Mouse (Mus musculus) right cerebral cortex, postnatal 14 days (tissue): ENCODE measurements around the gene Tm4sf20.
A peak's percentile ranks its signal among the peaks of the same experiment; 100 is the strongest.

Experiments
- DNase-seq: peaks from one replicate; pipeline ENCODE4 v3.0.0; 2022

Tm4sf20 gene

DNA sequence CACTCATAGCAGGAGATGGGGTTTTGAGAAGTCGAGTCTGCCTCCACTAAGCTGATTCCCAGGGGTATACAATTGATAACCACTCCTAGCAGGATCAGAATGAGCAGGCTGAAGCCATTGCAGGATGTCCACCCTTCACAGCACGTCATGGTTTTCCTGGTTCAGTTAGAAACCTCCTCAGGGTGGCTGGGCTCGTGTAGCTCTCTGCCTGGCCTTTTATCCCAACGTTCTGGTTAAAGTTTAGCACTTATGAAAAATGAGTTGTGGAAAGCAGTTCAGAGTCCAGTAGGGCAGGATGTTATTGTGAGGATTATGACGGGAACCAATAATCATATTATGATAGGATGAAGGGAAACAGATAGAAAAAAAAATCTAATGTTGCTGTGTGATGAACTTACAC lies at the start of gene Tm4sf20:
Tm4sf20 (minus strand) TSS at position 193 of the 400 bp plus-strand sequence.
- DNase-seq, result no peak

DNA sequence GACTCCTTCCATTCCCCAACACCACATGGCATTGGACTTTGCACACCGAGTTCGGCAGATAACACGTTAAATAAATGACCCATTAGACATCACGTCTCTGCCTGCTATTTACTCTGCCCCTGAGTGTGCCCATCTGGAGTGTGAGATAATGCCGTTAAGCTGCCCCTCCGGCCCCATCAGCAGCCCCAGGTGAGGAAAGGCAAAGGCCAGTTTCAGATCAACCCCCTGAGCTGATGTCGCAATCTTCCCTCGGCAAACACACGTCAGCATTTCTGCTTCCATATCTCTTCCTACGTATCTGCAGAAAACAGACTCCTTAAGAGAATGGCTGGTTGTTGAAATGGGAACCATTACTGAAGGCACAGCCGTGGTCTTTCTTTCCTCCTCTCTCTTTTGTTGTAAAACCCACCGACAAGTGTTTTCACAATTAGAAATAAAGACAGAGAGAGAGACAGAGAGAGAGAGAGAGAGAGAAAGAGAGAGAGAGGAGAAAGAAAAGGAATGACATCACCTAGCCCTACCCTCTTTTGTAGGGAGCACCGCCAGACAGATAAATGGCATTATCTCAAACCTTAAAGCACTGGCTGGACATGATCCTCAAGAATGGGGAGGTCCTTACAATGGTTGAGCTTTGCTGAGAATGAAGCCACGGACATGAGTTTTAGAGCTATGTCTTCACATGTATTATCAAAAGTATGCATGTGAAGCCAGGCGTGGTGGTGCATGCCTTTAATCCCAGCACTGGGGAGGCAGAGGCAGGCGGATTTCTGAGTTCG lies 47.9 kb upstream of the Tm4sf20 start:
- no peak for DNase-seq

DNA sequence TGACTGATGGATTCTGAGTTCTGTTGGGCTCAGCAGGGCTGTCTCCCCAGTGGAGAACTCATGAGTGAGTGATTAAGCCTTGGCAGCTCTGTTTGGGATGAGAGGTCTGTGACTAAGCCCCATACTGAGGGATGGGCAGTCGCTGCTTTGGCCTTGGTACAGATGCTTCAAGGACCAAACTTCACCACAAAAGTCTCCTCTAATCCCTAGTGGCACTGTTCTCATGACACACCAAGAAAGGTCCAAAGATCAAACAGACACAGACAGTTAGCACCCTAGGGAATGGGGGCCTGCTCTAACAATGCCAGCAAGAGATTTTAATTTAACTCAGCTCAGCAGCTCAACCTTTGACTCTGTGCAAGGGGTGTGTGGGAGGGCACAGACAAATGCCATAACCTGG lies 43.5 kb upstream of the Tm4sf20 start:
- no peak for DNase-seq

DNA sequence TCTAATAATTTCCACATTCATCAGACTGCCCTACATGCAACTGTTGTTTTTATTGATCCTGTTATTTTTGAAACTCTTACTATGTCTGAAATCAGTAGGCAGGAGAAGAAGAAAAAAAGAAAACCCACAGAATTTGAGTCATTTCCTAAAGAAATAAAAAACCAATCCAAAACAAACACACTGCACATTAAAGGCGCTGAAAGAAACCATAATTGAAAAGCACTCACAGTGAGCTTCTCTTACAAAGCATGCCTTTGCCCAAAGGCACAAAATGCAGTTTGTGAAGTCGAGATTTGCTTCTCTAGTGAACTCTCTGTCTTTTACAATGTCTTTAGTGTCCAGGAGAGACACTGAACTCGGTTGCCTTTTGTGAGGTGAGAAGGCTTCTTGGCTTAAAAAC lies 40.3 kb upstream of the Tm4sf20 start:
- no peak for DNase-seq

DNA sequence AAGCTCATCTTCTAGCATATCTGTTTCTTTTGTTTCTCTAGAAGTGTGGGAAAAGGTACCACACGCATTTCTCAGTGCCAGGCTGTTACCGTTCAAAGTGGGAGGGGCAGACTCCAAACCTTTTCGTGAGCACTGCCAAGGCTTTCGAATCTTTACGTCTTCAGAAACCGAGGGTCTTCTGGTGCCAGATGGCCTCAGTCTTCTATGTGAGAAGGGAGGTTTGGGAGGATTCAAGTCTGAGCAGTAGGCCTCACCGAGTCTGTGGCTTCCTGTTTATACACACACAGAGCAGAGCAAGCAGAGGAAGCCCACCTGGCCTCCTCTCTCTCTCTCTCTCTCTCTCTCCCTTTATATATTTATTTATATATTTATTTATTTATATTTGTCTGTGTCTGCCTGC lies 38.9 kb upstream of the Tm4sf20 start:
- no peak for DNase-seq

DNA sequence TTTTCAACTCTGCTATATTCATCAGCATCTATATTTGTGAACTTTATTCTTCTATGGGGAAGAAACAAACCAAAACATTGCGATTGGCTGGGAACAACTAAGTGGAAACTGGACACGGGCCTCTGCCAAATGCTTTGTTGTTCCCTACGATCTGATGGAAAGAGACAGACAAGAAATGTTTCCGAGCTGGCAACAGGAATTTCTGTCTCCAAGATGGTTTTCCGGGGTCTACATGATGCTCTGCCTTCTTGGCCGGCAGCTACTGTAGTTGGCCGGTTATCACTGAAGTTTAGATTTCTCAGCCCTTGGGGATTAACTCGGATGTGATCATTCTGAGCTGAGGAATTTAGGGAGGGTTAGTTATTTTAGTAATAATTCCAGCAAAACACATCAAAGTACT lies 38.1 kb upstream of the Tm4sf20 start:
- DNase-seq, result no peak

DNA sequence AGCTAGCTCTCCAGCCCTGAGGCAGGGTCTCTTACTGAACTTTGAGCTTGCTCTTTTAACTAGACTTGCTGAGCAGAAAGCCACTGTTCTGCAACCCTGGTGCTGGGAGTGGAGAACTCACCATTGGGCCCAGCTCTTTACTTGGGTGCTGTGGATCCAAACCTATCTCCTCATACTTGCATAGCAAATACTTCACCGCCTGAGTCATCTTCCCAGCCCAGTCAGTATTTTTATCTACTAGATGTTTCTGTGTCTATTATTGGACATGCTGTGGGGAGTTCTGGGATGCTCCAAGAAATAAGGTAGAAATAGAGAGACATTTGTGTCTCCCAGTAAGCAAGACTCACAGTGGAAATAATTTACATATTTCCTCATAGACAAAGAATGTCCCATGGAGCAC lies 35.8 kb upstream of the Tm4sf20 start:
- no peak for DNase-seq

DNA sequence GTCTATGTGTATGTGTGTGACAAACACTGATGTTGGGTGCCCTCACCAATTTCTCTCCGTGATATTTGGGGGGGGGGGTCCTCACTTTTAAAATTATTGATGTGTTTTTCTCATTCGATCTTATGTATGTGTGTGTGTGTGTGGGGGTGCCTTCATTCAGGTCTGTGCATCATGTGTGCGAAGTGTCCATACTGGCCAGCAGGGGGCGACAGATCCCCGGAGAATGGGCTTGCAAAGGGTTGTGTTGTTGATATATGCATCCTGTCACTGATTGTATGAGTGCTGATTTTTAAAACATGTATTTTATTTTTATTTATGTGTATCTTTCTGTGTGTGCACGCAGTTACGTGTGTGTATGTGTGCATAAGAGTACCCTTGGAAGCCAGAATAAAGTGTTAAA lies 35.3 kb upstream of the Tm4sf20 start:
- peak; percentile 17 for DNase-seq

DNA sequence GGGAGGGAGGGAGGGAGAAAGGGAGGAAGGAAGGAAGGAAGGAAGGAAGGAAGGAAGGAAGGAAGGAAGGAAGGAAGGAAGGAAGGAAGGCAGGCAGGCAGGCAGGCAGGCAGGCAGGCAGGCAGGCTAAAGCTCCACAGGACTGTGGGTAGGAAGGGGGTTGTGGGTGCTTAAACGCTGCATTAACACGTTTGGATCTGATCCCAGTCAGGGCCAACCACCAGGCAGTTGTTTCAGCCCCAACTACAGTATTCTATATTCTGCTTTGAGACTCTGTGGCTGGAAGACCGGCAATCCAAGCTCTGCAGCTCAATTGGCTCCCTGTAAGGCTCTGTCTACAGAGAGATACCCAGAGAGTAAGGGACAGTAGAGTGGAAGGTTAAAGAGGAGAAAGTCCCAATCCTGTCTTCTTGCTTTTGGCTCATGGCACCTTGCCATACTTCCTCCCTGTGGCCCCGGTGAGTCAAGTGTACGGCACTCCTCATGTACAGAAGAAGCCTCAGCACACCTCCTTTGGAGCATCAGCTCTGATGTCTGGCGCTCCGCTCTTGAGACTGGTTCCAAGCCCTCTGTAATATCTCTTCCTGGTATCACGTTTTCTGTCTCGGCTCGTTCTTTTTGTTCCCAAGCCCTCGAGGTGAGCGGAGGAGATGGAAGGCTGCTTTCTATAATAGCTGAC lies 33.0 kb upstream of the Tm4sf20 start:
- no peak for DNase-seq

DNA sequence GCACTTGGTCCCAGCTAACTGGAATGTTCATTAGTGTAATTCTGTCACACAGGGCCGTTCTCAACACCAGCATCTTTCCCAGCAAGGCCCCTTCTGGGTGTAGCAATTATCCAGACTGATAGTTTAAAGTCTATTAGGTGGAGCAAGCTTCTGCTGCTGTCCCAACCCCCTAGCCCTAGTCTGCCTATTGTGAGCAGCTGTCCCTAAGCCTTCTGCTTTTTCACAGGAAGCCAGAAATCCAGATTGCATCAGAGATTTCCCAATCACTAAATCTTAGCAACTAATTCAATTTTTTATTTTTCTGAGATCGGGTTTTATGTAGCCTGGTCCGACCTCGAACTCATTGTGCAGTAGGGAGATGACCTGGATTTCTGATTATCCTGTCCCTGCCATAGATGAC lies 30.7 kb upstream of the Tm4sf20 start:
- DNase-seq, result no peak

DNA sequence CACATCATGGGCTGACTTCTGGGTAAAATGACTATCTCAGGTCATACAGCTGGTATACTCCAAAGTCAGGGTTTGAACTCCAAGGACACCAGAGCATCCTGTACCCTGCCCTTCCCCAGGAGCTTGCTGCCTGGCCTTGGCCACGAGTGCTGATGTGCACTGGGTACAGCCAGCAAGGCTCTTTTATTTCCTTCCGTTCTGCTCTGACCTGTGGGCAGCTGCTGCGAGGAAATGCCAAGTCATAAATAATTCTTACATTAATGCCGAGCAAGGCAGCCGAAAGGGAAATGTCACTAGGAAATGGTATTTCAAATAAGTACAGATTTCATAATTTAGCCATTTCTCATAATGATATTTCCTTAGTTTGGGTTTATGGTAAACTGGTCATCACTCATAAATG lies 30.0 kb upstream of the Tm4sf20 start:
- no peak for DNase-seq

DNA sequence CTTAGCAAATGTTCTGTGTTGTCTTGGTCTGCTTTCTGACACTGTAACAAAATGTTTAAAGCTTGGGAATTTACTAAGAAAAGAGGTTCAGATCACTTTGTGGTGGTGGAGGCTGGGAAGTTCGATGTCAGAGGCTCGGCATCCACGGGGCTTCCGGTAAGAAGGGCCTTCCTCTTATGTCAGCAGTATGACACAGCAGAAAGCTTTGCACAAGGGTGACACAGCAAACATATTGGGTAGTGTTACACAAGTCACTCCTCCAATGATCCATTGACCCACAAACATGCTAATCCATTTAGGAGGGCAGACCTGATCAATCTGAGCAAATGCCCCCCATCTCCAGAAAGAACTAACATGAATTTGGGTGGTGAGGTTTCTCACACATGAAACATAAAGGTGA lies 28.8 kb upstream of the Tm4sf20 start:
- DNase-seq, result no peak

DNA sequence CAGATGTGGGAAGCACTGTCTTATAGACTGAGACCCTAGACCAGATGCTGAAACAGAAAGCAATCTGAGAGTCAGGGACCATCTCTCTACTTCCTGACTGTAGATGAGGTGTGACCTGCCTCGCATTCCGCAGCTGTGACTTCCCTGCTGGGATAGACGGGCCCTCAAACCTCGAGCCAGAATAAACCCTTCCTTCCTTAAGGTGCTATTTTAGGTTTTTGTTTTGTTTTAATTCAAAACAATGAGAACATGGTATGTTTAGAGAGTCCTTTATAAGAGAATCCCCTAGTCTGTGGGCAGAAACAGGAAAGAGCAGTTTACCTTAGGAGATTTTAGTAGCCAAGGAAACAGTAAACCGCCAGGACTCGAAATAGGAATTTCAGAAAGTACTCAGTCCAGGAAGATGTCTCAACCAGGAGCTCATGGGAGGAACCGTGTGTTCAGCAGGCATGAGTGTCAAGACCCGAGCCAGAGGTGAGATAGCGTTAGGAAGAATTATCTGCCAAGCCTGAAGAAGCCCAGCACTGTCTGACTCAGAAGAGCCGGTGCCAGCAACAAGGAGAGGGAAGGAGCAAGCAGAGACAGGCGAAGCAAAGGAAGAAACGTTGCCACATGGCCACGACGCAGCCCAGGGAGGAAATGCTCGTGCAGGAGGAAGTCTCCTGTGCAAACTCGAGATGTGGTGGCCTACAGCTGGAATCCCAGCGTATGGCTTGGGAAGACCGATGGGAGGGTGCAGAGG lies 27.6 kb upstream of the Tm4sf20 start:
- DNase-seq, result no peak

DNA sequence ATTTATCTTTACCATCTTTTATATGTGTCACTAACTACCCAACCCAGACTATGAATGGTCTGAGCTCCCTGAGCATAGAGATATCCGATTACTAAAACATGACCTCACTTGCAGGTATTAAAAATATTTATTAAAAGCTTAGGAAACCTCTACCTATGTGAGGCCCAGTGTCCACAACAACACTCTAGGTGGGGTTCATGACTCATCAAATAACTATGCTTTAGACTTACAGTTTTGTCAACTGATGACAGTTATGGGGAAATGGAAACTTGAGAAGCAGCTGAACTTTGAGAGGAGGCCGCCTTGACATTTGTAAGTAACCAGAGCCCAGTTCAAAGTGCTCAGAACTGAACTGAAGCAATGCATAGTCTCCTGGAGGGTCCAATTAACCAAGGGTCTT lies 26.9 kb upstream of the Tm4sf20 start:
- DNase-seq, result no peak

DNA sequence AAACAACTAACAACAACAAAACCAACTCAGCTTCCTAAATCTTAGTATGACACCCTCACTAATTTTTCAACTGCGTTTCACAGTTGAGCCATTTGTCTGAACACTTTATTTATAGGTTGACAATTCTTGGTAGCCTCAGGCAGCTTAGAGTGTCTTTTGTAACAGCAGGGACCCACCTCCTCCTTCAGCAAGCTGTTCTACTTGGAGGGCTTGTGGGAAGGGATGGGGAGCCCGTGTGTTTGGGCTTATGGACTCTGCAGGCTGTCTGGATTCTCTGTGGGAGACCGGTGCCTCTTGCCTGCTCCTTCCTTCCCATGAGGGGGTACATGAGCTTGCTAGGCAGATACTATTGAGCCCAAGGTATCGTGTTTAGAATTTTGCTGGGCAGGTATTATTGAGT lies 25.7 kb upstream of the Tm4sf20 start:
- DNase-seq, result no peak

DNA sequence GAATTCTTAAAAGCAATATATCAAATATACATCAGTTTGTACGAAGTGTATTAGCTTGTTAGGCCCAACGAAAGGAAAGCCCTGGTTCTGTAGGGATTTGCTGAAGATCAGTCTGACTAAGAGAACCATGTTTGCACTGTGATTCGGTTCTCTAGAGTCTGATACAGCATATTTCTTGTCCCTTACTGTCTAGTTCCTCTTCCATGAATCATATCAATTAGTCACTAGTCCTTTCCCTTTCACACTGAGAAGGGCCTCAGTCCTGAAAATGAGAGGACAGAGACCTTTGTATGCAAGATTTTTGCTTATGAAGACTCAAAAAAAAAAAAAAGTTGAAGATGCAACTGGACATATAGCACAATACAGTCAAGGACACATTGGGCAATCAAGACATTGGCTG lies 24.8 kb upstream of the Tm4sf20 start:
- DNase-seq, result no peak

DNA sequence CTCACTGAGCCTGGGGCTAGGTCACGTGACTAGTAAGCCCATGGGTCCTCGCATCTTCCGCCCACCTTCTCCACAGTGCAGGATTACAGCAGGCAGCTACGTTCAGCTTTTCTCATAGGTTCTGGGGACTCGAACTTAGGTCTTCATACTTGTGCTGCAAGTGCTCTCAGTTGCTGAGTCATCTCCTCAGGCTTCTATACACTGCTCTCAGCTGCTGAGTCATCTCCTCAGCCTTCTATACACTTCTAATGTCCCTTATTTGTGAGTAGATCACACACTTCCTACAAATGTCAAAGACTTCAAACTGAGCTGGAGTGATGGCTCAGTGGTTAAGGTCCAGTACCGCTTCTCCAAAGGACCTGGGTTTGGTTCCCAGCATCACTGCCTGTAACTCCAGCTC lies 24.0 kb upstream of the Tm4sf20 start:
- DNase-seq, result no peak

DNA sequence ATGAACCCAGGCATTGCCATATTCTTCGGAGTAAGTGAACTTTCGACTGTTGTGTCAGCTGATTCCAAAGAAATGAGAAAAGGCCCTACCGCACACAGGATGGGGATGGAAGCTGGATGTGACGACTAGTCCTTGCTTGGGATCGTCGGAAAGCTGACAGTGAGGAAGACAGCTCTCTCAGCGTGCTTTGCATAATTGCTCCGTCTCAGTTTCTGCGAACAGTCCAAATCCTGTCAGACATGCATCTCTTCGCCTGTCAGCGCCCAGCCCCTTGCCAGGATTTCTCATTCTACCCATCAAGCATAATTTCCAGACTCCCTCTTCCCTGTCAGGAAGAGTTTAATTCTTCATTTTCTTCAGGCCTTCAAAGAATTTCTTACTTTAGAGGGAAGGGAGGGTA lies 22.8 kb upstream of the Tm4sf20 start:
- DNase-seq, result no peak

DNA sequence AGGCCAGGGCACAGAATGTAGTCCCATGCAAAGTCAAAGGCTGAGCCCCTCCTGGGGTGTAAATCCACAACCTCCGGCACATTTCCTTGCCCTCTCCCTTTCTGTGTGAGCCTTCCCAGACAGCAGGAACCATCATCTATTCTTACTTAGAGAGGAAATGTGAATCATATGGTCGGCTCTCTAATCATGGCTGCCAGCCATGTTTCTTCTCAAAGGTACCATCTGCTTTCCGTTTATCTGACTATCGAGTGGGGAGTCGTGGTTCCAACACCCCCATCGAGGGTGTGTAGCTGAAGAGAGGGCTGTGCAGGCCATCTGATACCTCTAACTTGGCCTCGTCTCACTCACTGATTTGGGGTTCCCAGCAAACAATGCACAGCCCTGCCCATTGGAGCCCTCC lies 19.8 kb upstream of the Tm4sf20 start:
- DNase-seq, result no peak

DNA sequence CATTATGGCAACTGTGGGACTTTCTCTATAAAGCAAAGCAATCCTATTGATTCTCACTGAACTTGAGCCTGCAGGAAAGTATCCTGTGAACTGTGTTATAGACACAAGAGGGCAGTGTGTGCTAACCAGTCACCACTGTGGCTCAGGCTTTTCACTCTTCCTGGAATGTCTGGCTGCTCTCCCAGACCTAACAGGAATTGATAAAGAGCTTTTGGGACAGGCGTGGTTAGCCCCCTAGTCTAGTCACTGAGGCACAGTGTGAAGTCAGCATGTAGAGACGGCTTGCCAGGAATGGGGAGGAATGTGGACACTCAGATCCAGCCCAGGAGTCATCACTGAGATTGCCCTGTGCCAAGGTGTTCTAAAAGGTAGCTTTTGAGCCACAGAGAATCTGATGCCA lies 19.2 kb upstream of the Tm4sf20 start:
- DNase-seq, result peak; percentile 38

DNA sequence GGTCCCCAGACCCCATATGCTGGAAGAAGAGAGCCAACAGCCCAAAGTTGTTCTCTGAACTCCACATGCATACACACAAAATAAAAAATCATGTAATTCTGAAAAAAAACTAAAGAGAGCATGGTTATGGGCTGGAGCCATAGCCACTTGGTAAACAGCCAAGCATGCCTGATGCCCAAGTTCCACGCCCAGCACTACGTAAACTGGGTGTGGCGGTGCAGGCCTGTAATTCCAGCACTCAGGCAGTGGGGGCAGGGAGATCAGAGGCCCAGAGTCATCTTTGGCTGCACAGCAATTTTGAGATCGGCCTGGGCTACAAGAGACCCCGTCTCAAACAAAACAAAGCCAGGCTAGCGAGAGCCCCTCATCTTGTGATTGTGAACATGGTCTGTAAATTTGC lies 17.3 kb upstream of the Tm4sf20 start:
- no peak for DNase-seq

DNA sequence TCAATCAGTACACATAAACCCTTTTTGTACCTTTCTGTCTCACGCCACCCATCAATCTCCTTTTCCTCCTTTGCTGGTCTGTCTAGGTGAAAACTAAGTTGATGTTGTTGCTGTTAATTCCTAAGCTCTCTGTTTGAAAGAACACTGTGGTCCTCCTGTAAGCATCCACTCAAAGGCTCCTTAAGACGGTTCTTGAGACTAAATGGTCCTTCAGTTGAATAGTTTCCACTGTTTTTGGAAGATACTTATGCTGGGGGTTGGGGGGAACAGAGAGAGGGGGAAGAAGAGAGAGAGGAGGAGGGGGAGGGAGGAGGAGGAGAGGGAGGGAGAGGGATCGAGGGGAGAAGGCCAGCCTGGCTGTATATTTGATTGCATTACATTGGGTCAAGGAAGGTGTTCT lies 15.3 kb upstream of the Tm4sf20 start:
- DNase-seq, result no peak

DNA sequence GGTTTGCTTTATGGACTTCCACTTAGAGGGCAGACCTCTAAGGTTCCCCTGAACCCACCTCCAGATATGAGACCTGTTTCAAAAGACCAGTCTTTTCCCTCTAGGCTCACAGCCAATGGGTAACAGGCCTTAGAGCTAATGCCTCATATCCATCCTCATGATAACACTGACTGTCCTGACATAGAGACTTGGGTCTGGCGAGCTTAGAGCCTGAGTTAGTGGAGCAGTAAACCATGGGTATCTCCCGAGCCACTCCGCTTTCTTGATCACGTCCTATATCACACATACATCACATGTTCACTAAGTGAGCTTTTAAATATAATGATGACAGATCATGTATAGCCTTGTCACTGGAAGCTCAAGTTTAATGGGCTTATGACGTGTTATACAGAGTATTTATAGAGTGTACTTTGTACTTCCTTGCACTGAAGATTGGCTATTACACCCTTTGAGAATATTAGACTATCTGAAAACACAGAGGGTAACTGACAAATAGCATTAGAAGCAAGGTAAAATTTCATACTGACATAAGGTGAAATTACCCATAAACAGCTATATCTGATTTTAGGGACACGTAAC lies 11.2 kb upstream of the Tm4sf20 start:
- no peak for DNase-seq

DNA sequence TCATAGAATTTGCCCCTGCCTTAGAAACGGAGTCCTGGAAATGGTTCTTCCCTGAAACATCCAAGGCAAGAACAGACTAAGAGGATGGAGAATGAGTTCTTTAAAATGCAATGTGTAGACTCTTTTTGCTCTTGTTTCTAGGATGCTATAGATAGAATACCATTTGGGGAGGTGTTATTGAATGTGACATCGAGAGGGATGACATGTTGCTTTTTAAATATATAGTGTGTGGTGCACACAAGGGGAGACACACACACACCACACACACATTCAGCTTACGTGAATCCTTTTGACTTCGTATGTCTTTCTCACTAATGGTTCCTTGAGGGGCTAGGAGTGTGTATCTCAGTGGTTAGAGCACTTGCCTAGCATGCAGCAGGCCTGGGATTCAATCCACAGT lies 7.0 kb upstream of the Tm4sf20 start:
- DNase-seq, result no peak
